Mouse (Mus musculus): Measurements from ENCODE around the gene Etv2. TPM values are rescaled to one million over a fixed set of nuclear protein-coding genes. Genes with fewer than 3 reads are reported as not detected.

Etv2 gene
- not detected in 2 replicates for total RNA-seq (2014; rRNA removed)
- not detected in 2 replicates for polyA plus RNA-seq (2015; fragmentation: Nextera tagmentation; extraction: Ambion mirVana)

- no peak for ATAC-seq
- Histone ChIP-seq H3K4me3 (ENCODE audit: low read length) (peak within 1 kb of the TSS; percentile 11; the same call in 1 of the 2 replicates), H3K9me3 (ENCODE audit: low read length) (no peaks in the 10 kb centered on the region), H3K9ac (replicated peaks; ENCODE audit: low read length) (no peak within 1 kb of the TSS), H3K4me2 (ENCODE audit: low read depth, low read length) (peak within 1 kb of the TSS; percentile 23; the same call in 1 of the 2 replicates), H3K27ac (no peak within 1 kb of the TSS), H3K36me3 (ENCODE audit: insufficient read depth, low read length) (peaks cover under 1% of the 10 kb centered on the region; the same call in 1 of the 2 replicates), H3K4me1 (ENCODE audit: insufficient read depth, low read length) (no peaks in the 10 kb centered on the region), H3K27me3 (ENCODE audit: insufficient read depth, low read length) (peaks cover 47% of the 10 kb centered on the region)
- DNase-seq (ENCODE audit: low spot score), result no peak
- no peak for TF ChIP-seq CTCF (IDR thresholded peaks at IDR 0.05; ENCODE audit: low read depth)
- 8% methylated on average over 5 of the region's 5 CpGs for WGBS
Measured at GRCm38 (mm10) chr7:30635752-30636151, at the start of gene Etv2. Etv2 (minus strand) TSS chr7:30635852.

DNA sequence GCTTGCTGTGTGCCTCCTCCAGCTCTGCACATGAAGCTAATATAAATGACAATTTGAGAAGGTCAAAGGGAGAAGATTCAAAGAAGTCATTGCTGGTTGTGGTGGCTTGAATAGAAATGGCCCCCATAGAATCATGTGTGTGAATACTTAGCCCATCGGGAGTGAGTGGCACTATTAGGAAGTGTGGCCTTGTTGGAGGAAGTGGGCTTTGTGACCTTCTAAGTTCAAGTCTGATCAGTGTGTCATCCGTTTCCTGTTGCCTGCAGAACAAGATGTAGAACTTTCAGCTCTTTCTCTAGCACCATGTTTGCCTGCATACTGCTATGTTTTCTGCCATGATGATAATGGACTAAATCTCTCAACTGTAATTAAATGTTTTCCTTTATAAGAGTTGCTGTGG is 47.8 kb upstream of the Etv2 start:
- 81% methylated on average over 2 of the region's 2 CpGs for WGBS
- H3K4me2 ChIP-seq (ENCODE audit: low read depth, low read length), result no peak overlapping the region
- no peaks in the 10 kb centered on the region for H3K4me1 ChIP-seq (ENCODE audit: insufficient read depth, low read length)
- ATAC-seq (no peak), DNase-seq (ENCODE audit: low spot score) (no peak)
- no peaks in the 10 kb centered on the region for H3K9me3 ChIP-seq (ENCODE audit: low read length)
- H3K4me3 ChIP-seq (ENCODE audit: low read length), result no peak overlapping the region
- H3K27me3 ChIP-seq (ENCODE audit: insufficient read depth, low read length), result no peaks in the 10 kb centered on the region
- no peak for TF ChIP-seq CTCF (IDR thresholded peaks at IDR 0.05; ENCODE audit: low read depth)
- H3K36me3 ChIP-seq (ENCODE audit: insufficient read depth, low read length), result no peaks in the 10 kb centered on the region
- no peak overlapping the region for H3K27ac ChIP-seq
- H3K9ac ChIP-seq (replicated peaks; ENCODE audit: low read length), result no peak overlapping the region

DNA sequence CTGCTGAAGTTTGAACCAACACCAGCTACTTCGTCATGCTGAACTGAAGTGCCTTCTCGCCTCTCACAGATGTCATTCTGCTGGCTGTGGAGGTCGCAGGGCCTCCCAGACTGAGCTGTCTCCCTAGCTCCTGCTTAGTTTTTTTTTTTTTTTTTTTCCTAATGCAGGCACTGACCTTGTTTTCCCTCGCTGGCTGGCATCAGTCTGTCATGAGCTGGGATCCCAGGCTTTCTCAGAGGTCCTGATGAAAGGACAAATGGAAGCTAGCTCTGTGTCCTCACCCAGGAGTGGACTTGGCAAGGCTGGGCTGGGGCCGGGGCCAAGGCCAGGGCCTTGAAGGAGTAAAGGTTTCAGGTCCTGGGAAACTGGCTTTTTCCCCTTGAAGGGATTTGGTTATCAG is 46.2 kb upstream of the Etv2 start:
- no peak overlapping the region for H3K27ac ChIP-seq
- H3K36me3 ChIP-seq (ENCODE audit: insufficient read depth, low read length), result no peaks in the 10 kb centered on the region
- ATAC-seq, result no peak
- WGBS, result 60% methylated on average over 5 of the region's 5 CpGs
- H3K9me3 ChIP-seq (ENCODE audit: low read length), result no peaks in the 10 kb centered on the region
- H3K4me2 ChIP-seq (ENCODE audit: low read depth, low read length), result no peak overlapping the region
- DNase-seq (ENCODE audit: low spot score), result no peak
- H3K9ac ChIP-seq (replicated peaks; ENCODE audit: low read length), result no peak overlapping the region
- no peaks in the 10 kb centered on the region for H3K4me1 ChIP-seq (ENCODE audit: insufficient read depth, low read length)
- TF ChIP-seq CTCF (IDR thresholded peaks at IDR 0.05; ENCODE audit: low read depth), result no peak
- no peak overlapping the region for H3K4me3 ChIP-seq (ENCODE audit: low read length)
- H3K27me3 ChIP-seq (ENCODE audit: insufficient read depth, low read length), result no peaks in the 10 kb centered on the region

DNA sequence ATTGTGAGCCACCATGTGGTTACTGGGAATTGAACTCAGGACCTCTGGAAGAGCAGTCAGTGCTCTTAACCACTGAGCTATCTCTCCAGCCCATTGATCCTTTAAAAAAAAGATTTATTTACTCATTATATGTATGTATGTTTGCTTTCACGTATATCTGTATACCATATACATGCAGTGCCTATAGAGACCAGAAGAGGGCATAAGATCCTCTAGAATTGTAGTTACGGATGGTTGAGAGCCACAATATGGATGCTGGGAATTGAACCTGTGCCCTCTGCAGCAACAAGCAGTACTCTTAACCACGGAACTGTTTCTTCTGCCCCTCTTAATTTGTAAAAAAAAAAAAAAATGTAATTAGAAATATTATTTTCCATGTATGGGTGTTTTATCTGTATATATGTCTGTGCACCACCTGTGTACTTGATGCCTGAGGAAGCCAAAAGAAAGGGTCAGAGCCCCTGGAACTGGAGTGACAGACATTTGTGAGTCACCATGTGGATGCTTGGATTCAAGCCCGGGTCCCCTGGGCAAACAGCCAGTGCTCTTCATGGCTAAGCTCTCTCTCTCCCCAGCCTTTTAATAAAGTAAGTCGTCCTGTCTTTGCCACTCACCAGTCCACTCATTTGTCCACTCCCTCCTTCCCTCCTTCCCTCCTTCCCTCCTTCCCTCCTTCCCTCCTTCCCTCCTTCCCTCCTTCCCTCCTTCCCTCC is 42.8 kb upstream of the Etv2 start:
- Histone ChIP-seq H3K36me3 (ENCODE audit: insufficient read depth, low read length) (no peaks in the 10 kb centered on the region), H3K27me3 (ENCODE audit: insufficient read depth, low read length) (no peaks in the 10 kb centered on the region), H3K9me3 (ENCODE audit: low read length) (no peaks in the 10 kb centered on the region), H3K4me2 (ENCODE audit: low read depth, low read length) (no peak overlapping the region), H3K27ac (no peak overlapping the region), H3K9ac (replicated peaks; ENCODE audit: low read length) (no peak overlapping the region), H3K4me3 (ENCODE audit: low read length) (no peak overlapping the region), H3K4me1 (ENCODE audit: insufficient read depth, low read length) (no peaks in the 10 kb centered on the region)
- ATAC-seq (no peak), DNase-seq (ENCODE audit: low spot score) (peak; percentile 65)
- peak; percentile 6; the same call in 1 of the 2 replicates for TF ChIP-seq CTCF (IDR thresholded peaks at IDR 0.05; ENCODE audit: low read depth)
- WGBS, result 51% methylated on average over 5 of the region's 5 CpGs

- 70% methylated on average over 9 of the region's 9 CpGs for WGBS
- no peak for ATAC-seq
- Histone ChIP-seq H3K9ac (replicated peaks; ENCODE audit: low read length) (no peak within 1 kb of the TSS), H3K27me3 (ENCODE audit: insufficient read depth, low read length) (no peaks in the 10 kb centered on the region; the same call in 1 of the 2 replicates), H3K9me3 (ENCODE audit: low read length) (no peaks in the 10 kb centered on the region), H3K4me1 (ENCODE audit: insufficient read depth, low read length) (no peaks in the 10 kb centered on the region), H3K36me3 (ENCODE audit: insufficient read depth, low read length) (no peaks in the 10 kb centered on the region), H3K4me2 (ENCODE audit: low read depth, low read length) (no peak within 1 kb of the TSS), H3K4me3 (ENCODE audit: low read length) (no peak within 1 kb of the TSS), H3K27ac (no peak within 1 kb of the TSS)
- DNase-seq (ENCODE audit: low spot score), result no peak
- no peak for TF ChIP-seq CTCF (IDR thresholded peaks at IDR 0.05; ENCODE audit: low read depth)
Measured at GRCm38 (mm10) chr7:30671480-30671879, 35.8 kb upstream of the Etv2 start, which contains the start of gene Pmis2. Pmis2 (minus strand) TSS chr7:30671605.

GRCm38 (mm10) chr7:30669229-30669628 is 33.6 kb upstream of the Etv2 start:
- no peak overlapping the region for H3K9ac ChIP-seq (replicated peaks; ENCODE audit: low read length)
- no peak overlapping the region for H3K27ac ChIP-seq
- H3K36me3 ChIP-seq (ENCODE audit: insufficient read depth, low read length), result no peaks in the 10 kb centered on the region
- WGBS, result 28% methylated on average over 3 of the region's 3 CpGs
- peak; percentile 14 for DNase-seq (ENCODE audit: low spot score)
- no peak overlapping the region for H3K4me2 ChIP-seq (ENCODE audit: low read depth, low read length)
- TF ChIP-seq CTCF (IDR thresholded peaks at IDR 0.05; ENCODE audit: low read depth), result peak; percentile 50
- no peak overlapping the region for H3K4me3 ChIP-seq (ENCODE audit: low read length)
- no peaks in the 10 kb centered on the region for H3K4me1 ChIP-seq (ENCODE audit: insufficient read depth, low read length)
- H3K27me3 ChIP-seq (ENCODE audit: insufficient read depth, low read length), result no peaks in the 10 kb centered on the region; the same call in 1 of the 2 replicates
- no peaks in the 10 kb centered on the region for H3K9me3 ChIP-seq (ENCODE audit: low read length)
- no peak for ATAC-seq

GRCm38 (mm10) chr7:30665321-30665720 is 29.7 kb upstream of the Etv2 start:
- H3K4me2 ChIP-seq (ENCODE audit: low read depth, low read length), result peak overlapping the region; percentile 91
- H3K9ac ChIP-seq (replicated peaks; ENCODE audit: low read length), result peak overlapping the region; percentile 68
- H3K4me1 ChIP-seq (ENCODE audit: insufficient read depth, low read length), result no peaks in the 10 kb centered on the region
- ATAC-seq, result peak; percentile 65
- TF ChIP-seq CTCF (IDR thresholded peaks at IDR 0.05; ENCODE audit: low read depth), result no peak
- H3K27me3 ChIP-seq (ENCODE audit: insufficient read depth, low read length), result no peaks in the 10 kb centered on the region; the same call in 1 of the 2 replicates
- no peaks in the 10 kb centered on the region for H3K36me3 ChIP-seq (ENCODE audit: insufficient read depth, low read length)
- peak overlapping the region; percentile 85 for H3K27ac ChIP-seq
- peak overlapping the region; percentile 62 for H3K4me3 ChIP-seq (ENCODE audit: low read length)
- peak; percentile 45 for DNase-seq (ENCODE audit: low spot score)
- no peaks in the 10 kb centered on the region for H3K9me3 ChIP-seq (ENCODE audit: low read length)
- WGBS, result 5% methylated on average over 11 of the region's 11 CpGs
